Mouse (Mus musculus) thymus, adult 2 months (tissue): ENCODE measurements around the gene Pik3r5. TPM values are rescaled to one million over a fixed set of nuclear protein-coding genes. Genes with fewer than 3 reads are reported as not detected.

ENCODE experiments used
- DNase-seq: peaks from one replicate; pipeline ENCODE4 v3.0.0; 2021
- H3K27ac ChIP-seq: fragments of 200-500 bp; 2 replicates; pipeline ENCODE4 v1.5.1; 2012; ENCODE audit warnings: low read length, control low read depth; ENCODE audit not compliant: control insufficient read depth, insufficient read depth
- H3K27me3 ChIP-seq: fragments of 200-500 bp; 2 replicates; pipeline ENCODE4 v1.6.1; 2012; ENCODE audit warnings: mild to moderate bottlenecking, low read length, moderate library complexity, mixed read lengths; ENCODE audit not compliant: control insufficient read depth, insufficient read depth
- H3K36me3 ChIP-seq: fragments of 200-500 bp; 2 replicates; pipeline ENCODE4 v1.6.1; 2012; ENCODE audit warnings: mild to moderate bottlenecking, low read length, moderate library complexity; ENCODE audit not compliant: control insufficient read depth, insufficient read depth
- H3K4me1 ChIP-seq: fragments of 200-500 bp; replicated peaks from 2 replicates; pipeline ENCODE4 v1.6.1; 2012; ENCODE audit warnings: low read length; ENCODE audit not compliant: control insufficient read depth, insufficient read depth
- H3K4me3 ChIP-seq: fragments of 200-500 bp; 2 replicates; pipeline ENCODE4 v1.5.1; 2012; ENCODE audit warnings: mild to moderate bottlenecking, low read length, control low read depth, moderate library complexity; ENCODE audit not compliant: control insufficient read depth, insufficient read depth
- CTCF ChIP-seq: fragments of 200-500 bp; IDR thresholded peaks from 2 replicates; pipeline ENCODE4 v1.5.1; 2012; ENCODE audit warnings: mild to moderate bottlenecking, control low read depth, low read length, moderate library complexity, borderline replicate concordance; ENCODE audit not compliant: control insufficient read depth, poor library complexity, insufficient read depth; ENCODE audit errors: extremely low read depth
- POLR2A ChIP-seq: fragments of 200-500 bp; IDR thresholded peaks from 2 replicates; pipeline ENCODE4 v1.6.1; 2012; ENCODE audit warnings: mild to moderate bottlenecking, low read length, control low read depth, moderate library complexity; ENCODE audit not compliant: control insufficient read depth, poor library complexity, insufficient read depth; ENCODE audit errors: extremely low read depth
- WGBS: fragments of 180-500 bp; shearing (Covaris S2); methylation state at CpG from one replicate; pipeline ENCODE4 v1.1.7; 2018; 5-methylcytosine and 5-hydroxymethylcytosine counted together
- polyA plus RNA-seq: library from polyadenylated mRNA; depleted of rRNA; stranded (reverse); fragments of >200 nt; gene quantifications from 2 replicates; pipeline ENCODE4 v1.2.3, GENCODE M21; 2012; rRNA removed

Gene Pik3r5
- 105 and 108 TPM in 2 replicates for polyA plus RNA-seq

- no peaks in the 10 kb centered on the region for H3K27me3 ChIP-seq
- TF ChIP-seq CTCF = peak; percentile 83
- peak; percentile 76; the same call in 1 of the 2 replicates for TF ChIP-seq POLR2A
- peak; percentile 90 for DNase-seq
- H3K36me3 ChIP-seq = no peaks in the 10 kb centered on the region
- under 1% methylated on average over 35 of the region's 35 CpGs for WGBS
- peaks cover 54% of the 10 kb centered on the region for H3K4me1 ChIP-seq
- peak within 1 kb of the TSS; percentile 84 for H3K4me3 ChIP-seq
- H3K27ac ChIP-seq = peak within 1 kb of the TSS; percentile 88
These were observed at the start of gene Pik3r5 for GRCm38 (mm10) chr11:68431699-68432360. Gene Pik3r5, plus strand, starts transcription at chr11:68432121.

- Histone ChIP-seq H3K4me1 (peaks cover 25% of the 10 kb centered on the region), H3K27ac (no peak overlapping the region), H3K4me3 (no peak overlapping the region), H3K27me3 (peaks cover 27% of the 10 kb centered on the region), H3K36me3 (no peaks in the 10 kb centered on the region)
- no peak for TF ChIP-seq POLR2A
- TF ChIP-seq CTCF = no peak
- 36% methylated on average over 10 of the region's 10 CpGs for WGBS
- DNase-seq = no peak
These were observed 48.4 kb upstream of the Pik3r5 start for GRCm38 (mm10) chr11:68383519-68383918.

- H3K36me3 ChIP-seq = no peaks in the 10 kb centered on the region
- TF ChIP-seq CTCF = no peak
- TF ChIP-seq POLR2A = no peak
- H3K27ac ChIP-seq = no peak overlapping the region
- peaks cover 25% of the 10 kb centered on the region for H3K4me1 ChIP-seq
- WGBS = 18% methylated on average over 12 of the region's 12 CpGs
- peaks cover 27% of the 10 kb centered on the region for H3K27me3 ChIP-seq
- H3K4me3 ChIP-seq = no peak overlapping the region
- DNase-seq = no peak
These were observed 47.8 kb upstream of the Pik3r5 start for GRCm38 (mm10) chr11:68384131-68384530.

- peak overlapping the region; percentile 73 for H3K4me3 ChIP-seq
These were observed 47.3 kb upstream of the Pik3r5 start for GRCm38 (mm10) chr11:68384592-68385020.

GRCm38 (mm10) chr11:68385021-68385821, 46.7 kb upstream of the Pik3r5 start:
- peaks cover 32% of the 10 kb centered on the region for H3K27me3 ChIP-seq
- H3K36me3 ChIP-seq = no peaks in the 10 kb centered on the region
- 2% methylated on average over 94 of the region's 94 CpGs for WGBS
- no peak overlapping the region for H3K27ac ChIP-seq
- H3K4me3 ChIP-seq = peak overlapping the region; percentile 73
- DNase-seq = peak; percentile 15
- TF ChIP-seq POLR2A (no peak), CTCF (no peak)
- peaks cover 25% of the 10 kb centered on the region for H3K4me1 ChIP-seq

More at GRCm38 (mm10) chr11:68384592-68385020, 47.3 kb upstream of the Pik3r5 start:
- Histone ChIP-seq H3K4me1 (peaks cover 25% of the 10 kb centered on the region), H3K27me3 (peaks cover 29% of the 10 kb centered on the region), H3K27ac (no peak overlapping the region), H3K36me3 (no peaks in the 10 kb centered on the region)
- no peak for TF ChIP-seq CTCF
- TF ChIP-seq POLR2A = no peak
- DNase-seq = no peak
- 8% methylated on average over 27 of the region's 27 CpGs for WGBS

GRCm38 (mm10) chr11:68385921-68386588, 45.9 kb upstream of the Pik3r5 start:
- 2% methylated on average over 60 of the region's 68 CpGs for WGBS
- DNase-seq = peak; percentile 31

More at GRCm38 (mm10) chr11:68385921-68386588, 45.9 kb upstream of the Pik3r5 start:
- Histone ChIP-seq H3K36me3 (no peaks in the 10 kb centered on the region), H3K4me3 (peak overlapping the region; percentile 73), H3K27me3 (peaks cover 36% of the 10 kb centered on the region), H3K27ac (no peak overlapping the region), H3K4me1 (peaks cover 25% of the 10 kb centered on the region)
- TF ChIP-seq POLR2A (no peak), CTCF (no peak)
